Mouse (Mus musculus) liver, embryonic 14.5 days (tissue): ENCODE results near the gene Cacna1c. TPM values are rescaled to one million over a fixed set of nuclear protein-coding genes. Genes with fewer than 3 reads are reported as not detected.
A peak's percentile ranks its signal among the peaks of the same experiment; 100 is the strongest.

Experiments used
- ATAC-seq: fragments of 200-750 bp; cut with Nextera tagmentation; 2 replicates; pipeline ENCODE4 v1.8.0; 2017; ENCODE audit warnings: moderate number of reproducible peaks, mild to moderate bottlenecking, moderate library complexity; ENCODE audit not compliant: insufficient read depth
- DNase-seq, 3 experiments: peaks; one replicate each; pipeline ENCODE4 v3.0.0-alpha.2; 2012 to 2013; ENCODE audit warnings: low read depth in 3 of 3, low spot score in 3 of 3
- H3K27ac ChIP-seq: fragments of 300-500 bp; sonication (generic); 2 replicates; pipeline ENCODE4 v1.5.1; 2014; ENCODE audit warnings: moderate library complexity, mild to moderate bottlenecking, control low read depth, inconsistent platforms
- H3K27me3 ChIP-seq: fragments of 300-500 bp; sonication (generic); 2 replicates; pipeline ENCODE4 v1.6.1; 2014; ENCODE audit warnings: mild to moderate bottlenecking, low read length, moderate library complexity; ENCODE audit not compliant: control insufficient read depth, insufficient read depth
- H3K36me3 ChIP-seq: fragments of 300-500 bp; sonication (generic); replicated peaks from 2 replicates; pipeline ENCODE4 v1.6.1; 2014; ENCODE audit warnings: low read depth; ENCODE audit not compliant: control insufficient read depth, insufficient read depth
- H3K4me1 ChIP-seq, 2 experiments: fragments of 200-500 bp in 1 of 2; fragments of 300-500 bp in 1 of 2; sonication (generic) in 1 of 2; replicated peaks; 2 replicates each; pipeline ENCODE4 v1.6.1; 2012 to 2014; ENCODE audit warnings: antibody characterized with exemption in 1 of 2, inconsistent platforms in 1 of 2, low read length in 1 of 2; ENCODE audit not compliant: control insufficient read depth in 2 of 2, insufficient read depth in 2 of 2
- H3K4me2 ChIP-seq: fragments of 300-500 bp; sonication (generic); 2 replicates; pipeline ENCODE4 v1.6.1; 2014; ENCODE audit warnings: low read depth, mild to moderate bottlenecking, control low read depth, moderate library complexity
- H3K4me3 ChIP-seq, 2 experiments: fragments of 200-500 bp in 1 of 2; fragments of 300-500 bp in 1 of 2; sonication (generic) in 1 of 2; 2 replicates each; pipeline ENCODE4 v1.5.1; 2012 to 2014; ENCODE audit warnings: low read depth in 2 of 2, low read length in 2 of 2, mild to moderate bottlenecking in 2 of 2, control low read depth in 1 of 2, inconsistent platforms in 1 of 2, moderate library complexity in 1 of 2; ENCODE audit not compliant: insufficient read depth in 1 of 2
- H3K9ac ChIP-seq: fragments of 300-500 bp; sonication (generic); replicated peaks from 2 replicates; pipeline ENCODE4 v1.6.1; 2014; ENCODE audit warnings: mild to moderate bottlenecking, control low read depth, moderate library complexity
- H3K9me3 ChIP-seq: fragments of 300-500 bp; sonication (generic); 2 replicates; pipeline ENCODE4 v1.6.1; 2016; ENCODE audit warnings: low read length, mixed read lengths; ENCODE audit not compliant: control insufficient read depth
- CTCF ChIP-seq: IDR thresholded peaks from 2 replicates; pipeline ENCODE4 v1.5.1; 2016; ENCODE audit warnings: antibody characterized with exemption, low read depth, control low read depth
- EP300 ChIP-seq: IDR thresholded peaks from 2 replicates; pipeline ENCODE4 v1.6.1; 2016; ENCODE audit warnings: antibody characterized with exemption, low read depth
- WGBS: fragments of 180-500 bp; shearing (Covaris S2); extraction: QIAGEN DNeasy Blood & Tissue Kit; methylation state at CpG from one replicate; pipeline ENCODE4 v1.1.7; 2014; ENCODE audit not compliant: insufficient replicate concordance; 5-methylcytosine and 5-hydroxymethylcytosine counted together
- polyA plus RNA-seq, 2 experiments: library from polyadenylated mRNA; depleted of rRNA in 1 of 2; stranded (reverse) in 1 of 2; unstranded in 1 of 2; fragments of >200 nt; fragmentation: Nextera tagmentation in 1 of 2; extraction: Ambion mirVana in 1 of 2; gene quantifications; 2 replicates each; pipeline versions ENCODE4 v1.2.1 to v1.2.3; 2012 to 2014

Cacna1c gene
- polyA plus RNA-seq, 2 experiments = 0.20 to 0.32 TPM

GRCm38 (mm10) chr6:118772581-118772980, 423.6 kb downstream of the Cacna1c start:
- Histone ChIP-seq H3K9me3 (no peaks in the 10 kb centered on the region), H3K27me3 (no peaks in the 10 kb centered on the region), H3K27ac (no peak overlapping the region), H3K4me2 (no peak overlapping the region), H3K4me3 (no peak overlapping the region), H3K36me3 (no peaks in the 10 kb centered on the region), H3K4me1 (peaks cover 21 to 41% of the 10 kb centered on the region in 2 experiments), H3K9ac (no peak overlapping the region)
- TF ChIP-seq CTCF (no peak), EP300 (no peak)
- 84% methylated on average over 6 of the region's 6 CpGs for WGBS
- no peak for ATAC-seq
- DNase-seq = no peak

- ATAC-seq (peak; percentile 92), DNase-seq (peak; percentile 57 to 76 (median 58))
- no peaks in the 10 kb centered on the region for H3K27me3 ChIP-seq
- H3K9me3 ChIP-seq = no peaks in the 10 kb centered on the region
- H3K9ac ChIP-seq = no peak overlapping the region
- peak overlapping the region; percentile 32 for H3K27ac ChIP-seq
- H3K4me3 ChIP-seq = no peak overlapping the region
- TF ChIP-seq EP300 (peak; percentile 79; the same call in 1 of the 2 replicates), CTCF (no peak)
- H3K4me1 ChIP-seq = peaks cover 21 to 36% of the 10 kb centered on the region in 2 experiments
- no peaks in the 10 kb centered on the region for H3K36me3 ChIP-seq
- peak overlapping the region; percentile 50 for H3K4me2 ChIP-seq
- 10% methylated on average over 4 of the region's 4 CpGs for WGBS
These were observed 425.1 kb downstream of the Cacna1c start for GRCm38 (mm10) chr6:118771121-118771520.

GRCm38 (mm10) chr6:118770396-118770795, 425.8 kb downstream of the Cacna1c start:
- H3K4me2 ChIP-seq = peak overlapping the region; percentile 50

GRCm38 (mm10) chr6:118769792-118770191, 426.4 kb downstream of the Cacna1c start:
- no peak for DNase-seq
- TF ChIP-seq EP300 (no peak), CTCF (no peak)
- no peak overlapping the region for H3K27ac ChIP-seq
- H3K4me3 ChIP-seq = no peak overlapping the region
- H3K4me2 ChIP-seq = no peak overlapping the region
- H3K4me1 ChIP-seq = peaks cover 21 to 36% of the 10 kb centered on the region in 2 experiments
- H3K36me3 ChIP-seq = no peaks in the 10 kb centered on the region
- no peaks in the 10 kb centered on the region for H3K9me3 ChIP-seq
- 80% methylated on average over 8 of the region's 8 CpGs for WGBS
- no peak overlapping the region for H3K9ac ChIP-seq
- ATAC-seq = no peak
- H3K27me3 ChIP-seq = no peaks in the 10 kb centered on the region

More at GRCm38 (mm10) chr6:118770396-118770795, 425.8 kb downstream of the Cacna1c start:
- H3K9me3 ChIP-seq = no peaks in the 10 kb centered on the region
- no peaks in the 10 kb centered on the region for H3K27me3 ChIP-seq
- no peak overlapping the region for H3K9ac ChIP-seq
- TF ChIP-seq EP300 (no peak), CTCF (no peak)
- H3K4me1 ChIP-seq = peaks cover 21 to 36% of the 10 kb centered on the region in 2 experiments
- WGBS = 71% methylated on average over 6 of the region's 6 CpGs
- no peak overlapping the region for H3K4me3 ChIP-seq
- H3K27ac ChIP-seq = peak overlapping the region; percentile 9
- H3K36me3 ChIP-seq = no peaks in the 10 kb centered on the region
- peak; percentile 12; the same call in 1 of the 2 replicates for ATAC-seq
- no peak for DNase-seq

- no peak for DNase-seq
- Histone ChIP-seq H3K4me1 (peaks cover 21 to 36% of the 10 kb centered on the region in 2 experiments), H3K36me3 (no peaks in the 10 kb centered on the region), H3K9me3 (no peaks in the 10 kb centered on the region), H3K4me3 (no peak overlapping the region), H3K9ac (no peak overlapping the region), H3K4me2 (no peak overlapping the region), H3K27ac (no peak overlapping the region), H3K27me3 (no peaks in the 10 kb centered on the region)
- WGBS = 71% methylated on average over 6 of the region's 6 CpGs
- TF ChIP-seq CTCF = no peak
- no peak for TF ChIP-seq EP300
- ATAC-seq = no peak
These were observed 428.5 kb downstream of the Cacna1c start for GRCm38 (mm10) chr6:118767698-118768097.
